Mouse (Mus musculus) WW6 (cell line): Measurements from ENCODE around the gene Mrpl44.
A peak's percentile ranks its signal among the peaks of the same experiment; 100 is the strongest.

Experiments
- DNase-seq: peaks from one replicate; pipeline ENCODE4 v3.0.0-alpha.2; 2013; ENCODE audit warnings: low read depth, low spot score

The Mrpl44 gene

DNA sequence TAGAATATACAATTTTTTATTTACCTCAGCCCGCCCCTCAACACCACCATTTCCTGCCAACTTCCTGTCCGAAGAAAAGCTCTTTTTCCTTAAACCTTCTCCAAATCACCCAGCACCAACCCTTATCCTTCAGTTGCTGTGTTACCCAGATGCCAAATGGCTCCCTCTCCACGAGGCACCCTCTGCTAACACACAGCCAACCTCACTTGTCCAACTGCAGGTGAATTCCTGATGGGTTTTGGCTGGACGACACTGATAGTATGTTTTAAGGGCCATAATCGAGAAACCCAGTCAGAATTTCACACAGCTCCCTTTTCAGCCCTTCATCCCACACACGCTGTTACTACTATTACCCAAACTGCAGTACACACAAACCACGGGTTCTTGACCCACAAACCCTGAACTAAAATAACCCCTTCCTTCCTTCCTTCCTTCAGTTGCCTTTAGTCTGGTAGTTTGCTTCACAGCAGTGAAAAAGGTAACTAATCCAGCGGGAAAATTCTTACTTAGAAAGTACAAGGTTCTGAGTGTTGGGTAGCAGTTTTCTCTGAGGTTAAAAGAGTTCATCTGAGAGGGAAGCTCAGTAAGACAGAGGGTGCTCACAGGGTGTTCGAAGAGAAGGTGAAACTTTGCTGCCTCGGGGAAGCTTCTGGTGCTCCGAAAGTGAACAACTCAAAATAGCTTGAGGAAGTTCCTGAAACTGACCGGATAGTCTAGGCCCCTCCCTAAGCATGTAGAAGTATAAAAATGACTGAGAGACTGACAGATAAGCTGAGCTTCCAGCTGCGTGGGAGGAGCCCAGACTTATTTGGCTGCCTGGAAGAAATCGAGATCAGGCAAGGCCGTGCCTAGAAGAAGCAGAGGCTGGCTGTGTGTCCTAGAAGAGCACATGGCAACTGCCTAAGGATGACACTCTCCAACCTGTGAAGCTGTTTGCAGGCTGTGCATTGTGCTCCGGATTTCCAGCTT, 13.3 kb upstream of the Mrpl44 start:
- no peak for DNase-seq

- no peak for DNase-seq
Measured at GRCm38 (mm10) chr1:79764031-79764430, 11.8 kb upstream of the Mrpl44 start.

GRCm38 (mm10) chr1:79764483-79764882, 11.3 kb upstream of the Mrpl44 start:
- DNase-seq, result no peak

DNA sequence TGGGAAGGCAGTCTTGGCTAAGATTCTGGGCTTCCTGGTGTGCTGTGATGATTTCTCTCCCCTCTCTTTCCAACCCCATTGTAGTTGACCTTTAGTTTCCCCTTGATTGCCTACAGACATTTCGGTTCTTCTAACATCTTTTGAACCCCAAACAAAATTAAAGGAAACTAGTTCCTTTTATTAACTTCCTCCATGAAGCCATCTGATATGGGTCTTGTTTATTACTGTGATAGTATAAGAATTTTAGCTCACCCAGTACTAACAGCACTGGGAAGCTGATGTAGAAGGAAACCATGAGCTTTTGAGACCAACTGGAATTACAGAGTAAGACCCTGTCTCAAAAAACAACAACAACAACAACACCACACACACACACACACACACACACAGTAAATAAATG, 7.6 kb upstream of the Mrpl44 start:
- no peak for DNase-seq

DNA sequence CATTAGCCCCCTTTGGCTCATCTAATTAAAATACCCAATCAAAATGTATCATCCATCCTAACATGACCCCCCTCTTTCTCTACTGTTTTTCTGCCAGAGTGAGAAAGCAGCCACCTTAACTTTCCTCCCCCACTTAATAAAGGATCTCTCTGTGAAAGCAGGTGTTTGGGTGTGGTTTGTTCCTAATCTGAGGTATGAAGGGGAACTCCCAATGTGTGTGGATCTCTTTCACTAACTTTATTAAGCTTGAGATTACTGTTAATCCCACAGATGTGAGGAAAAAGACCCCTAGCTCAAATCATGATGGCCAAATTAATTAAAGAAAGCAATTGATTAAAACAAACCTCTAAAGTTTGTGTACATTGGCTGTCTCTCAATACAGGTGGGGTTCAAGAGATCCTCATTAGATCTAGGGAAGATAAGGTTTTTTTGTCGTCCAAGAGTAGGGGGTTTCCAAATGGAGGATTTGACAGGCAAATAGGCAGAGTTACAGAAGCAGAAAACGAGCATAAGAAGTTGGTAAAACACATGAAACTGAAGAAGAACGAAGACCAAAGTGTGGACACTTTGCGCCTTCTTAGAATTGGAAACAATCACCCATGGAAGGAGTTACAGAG, 1.5 kb upstream of the Mrpl44 start:
- no peak for DNase-seq

DNA sequence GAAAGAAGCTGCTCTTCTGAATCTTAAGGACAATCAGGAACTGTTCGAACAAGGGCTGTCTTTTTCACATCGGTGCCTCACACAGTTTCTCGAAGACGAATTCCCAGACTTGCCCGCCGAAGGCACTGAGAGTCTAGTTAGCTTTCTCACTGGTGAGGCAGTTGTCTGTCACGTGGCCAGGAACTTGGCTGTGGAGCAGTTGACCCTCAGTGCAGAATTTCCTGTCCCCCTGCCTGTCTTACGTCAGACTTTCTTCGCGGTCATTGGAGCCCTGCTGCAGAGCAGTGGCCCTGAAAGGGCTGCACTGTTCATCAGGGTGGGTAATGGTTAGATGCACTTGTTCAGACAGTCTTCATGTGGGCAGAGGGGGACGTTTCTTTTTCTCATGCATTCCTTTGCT, 2.2 kb downstream of the Mrpl44 start:
- DNase-seq, result no peak

DNA sequence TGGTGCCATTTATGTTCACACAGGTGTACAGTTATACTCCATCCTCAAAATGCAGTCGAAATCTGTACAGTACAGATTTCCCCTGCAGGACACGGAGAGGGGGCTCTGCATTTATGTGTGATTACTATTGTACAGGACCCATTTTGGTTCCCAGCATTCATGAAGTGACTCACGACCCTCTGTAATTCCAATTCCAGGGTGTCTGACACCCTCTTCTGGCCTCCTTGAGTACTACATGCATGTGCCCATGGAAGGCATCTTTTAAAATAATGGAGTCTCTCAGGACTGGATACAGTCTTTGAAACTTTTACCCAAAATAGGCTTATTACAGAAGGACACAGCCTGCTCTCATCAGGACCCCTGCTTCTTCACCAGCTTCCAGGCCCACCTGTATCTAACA, 6.6 kb downstream of the Mrpl44 start:
- peak; percentile 18 for DNase-seq

DNA sequence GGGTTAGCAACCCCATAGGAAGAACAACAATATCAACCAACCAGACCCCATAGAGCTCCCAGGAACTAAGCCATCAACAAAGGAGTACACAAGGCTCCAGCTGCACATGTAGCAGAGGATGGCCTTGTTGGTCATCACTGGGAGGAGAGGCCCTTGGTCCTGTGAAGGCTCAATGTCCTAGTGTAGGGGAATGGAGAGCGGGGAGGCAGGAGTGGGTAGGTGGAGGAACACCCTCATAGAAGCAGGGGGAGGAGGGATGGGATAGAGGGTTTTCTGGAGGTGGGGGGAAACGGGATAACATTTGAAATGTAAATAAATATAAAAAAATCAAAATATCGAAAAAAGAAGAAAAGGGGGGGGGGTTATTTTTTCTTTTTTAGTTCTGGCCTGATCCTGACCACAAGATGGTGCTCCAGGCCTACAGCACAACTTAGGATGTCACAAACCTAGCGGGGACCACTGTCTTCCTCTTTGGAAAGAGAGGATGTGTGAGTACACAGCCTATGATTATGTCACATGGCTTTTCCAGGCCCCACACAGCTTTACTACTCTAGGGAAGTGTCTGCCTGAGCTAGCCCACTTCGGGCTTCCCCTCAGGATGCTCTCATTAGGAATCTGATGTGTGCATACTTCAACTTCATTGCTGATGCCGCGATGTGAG, 10.6 kb downstream of the Mrpl44 start:
- no peak for DNase-seq

DNA sequence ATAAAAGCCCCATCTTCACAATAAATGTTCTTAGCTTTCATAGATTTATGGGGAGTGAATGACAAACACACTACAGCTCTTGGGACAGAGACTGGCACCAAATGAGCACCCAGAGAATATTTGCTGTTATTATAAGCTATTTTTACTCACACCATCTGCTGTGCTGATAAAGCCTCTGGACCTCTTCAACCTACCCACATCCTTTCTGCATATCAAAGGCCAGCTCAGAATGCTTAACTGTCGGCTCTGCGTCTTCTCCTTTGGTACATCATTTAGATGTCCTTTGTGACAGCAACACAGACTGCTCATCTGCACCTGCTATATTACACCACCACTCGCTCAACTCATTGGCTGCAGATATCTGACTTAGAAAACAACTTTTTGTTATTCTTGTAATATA, 21.3 kb downstream of the Mrpl44 start:
- no peak for DNase-seq

GRCm38 (mm10) chr1:79802858-79803427, 27.1 kb downstream of the Mrpl44 start:
- DNase-seq, result no peak

DNA sequence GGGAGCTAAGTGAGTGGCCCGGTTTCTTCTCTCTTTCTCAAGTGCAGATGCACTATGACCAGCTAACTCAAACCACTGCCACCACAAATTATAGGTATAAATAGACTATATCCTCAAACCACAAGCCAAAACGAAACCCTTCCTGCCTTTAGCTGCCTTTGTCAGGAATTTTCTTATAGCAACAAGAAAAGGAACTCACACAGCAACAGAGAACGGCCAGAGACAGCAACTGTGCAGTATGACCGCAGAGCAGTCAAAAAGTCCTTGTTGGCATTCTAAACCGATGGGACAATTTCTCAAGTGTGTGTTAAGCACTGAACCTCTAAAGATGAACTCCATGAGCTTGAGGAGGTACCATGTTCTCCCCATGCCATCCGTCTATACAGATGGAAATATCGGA, 27.8 kb downstream of the Mrpl44 start:
- no peak for DNase-seq

GRCm38 (mm10) chr1:79806865-79807264, 31.0 kb downstream of the Mrpl44 start:
- no peak for DNase-seq

- DNase-seq, result no peak
Measured at GRCm38 (mm10) chr1:79809447-79809846, 33.6 kb downstream of the Mrpl44 start.

DNA sequence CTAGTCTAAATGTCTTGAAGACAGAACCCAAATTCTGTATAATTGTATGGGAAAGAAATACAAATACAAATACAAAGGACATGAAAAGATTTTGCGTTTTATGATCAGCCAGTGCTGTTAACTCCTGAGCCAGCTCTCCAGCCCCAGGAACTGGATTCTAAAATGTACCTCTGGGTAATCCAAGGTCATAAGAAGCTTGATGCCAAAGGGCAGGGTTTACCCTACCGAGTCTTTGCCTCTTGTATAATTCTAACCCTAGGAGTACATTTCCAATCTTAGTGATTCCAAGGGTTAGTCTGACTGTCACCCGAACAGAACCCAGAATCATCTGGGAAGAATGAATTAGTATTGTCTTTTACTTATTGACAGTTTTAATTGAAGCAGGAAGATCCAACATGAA, 39.6 kb downstream of the Mrpl44 start:
- no peak for DNase-seq

DNA sequence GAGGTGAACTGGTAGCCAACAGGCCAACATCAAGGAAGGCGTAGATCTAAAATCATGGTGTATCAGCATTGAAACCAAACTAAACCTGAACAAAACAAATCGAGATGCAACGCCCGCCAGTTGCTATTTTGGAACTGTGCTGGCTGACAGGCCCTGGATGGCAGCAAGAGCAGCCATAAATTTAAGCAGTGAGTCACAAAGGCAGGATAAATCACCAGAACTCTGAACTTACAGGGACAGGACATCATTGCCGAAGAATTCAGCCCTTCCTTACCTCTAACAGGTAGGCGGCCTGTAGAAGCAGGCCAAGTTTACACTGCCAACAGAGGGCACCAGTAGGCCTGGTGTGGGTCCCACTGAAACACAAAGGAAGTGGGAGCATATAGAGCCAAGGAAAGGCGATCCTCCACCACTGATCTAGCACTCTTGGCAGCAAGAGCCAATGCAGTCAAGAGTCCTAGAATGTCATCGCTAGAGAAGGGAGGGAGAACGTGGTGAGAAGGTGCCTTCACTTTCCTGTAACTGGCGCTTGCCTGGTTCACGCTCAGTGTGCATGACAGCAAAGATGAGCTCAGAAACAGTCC, 43.6 kb downstream of the Mrpl44 start:
- DNase-seq, result no peak

DNA sequence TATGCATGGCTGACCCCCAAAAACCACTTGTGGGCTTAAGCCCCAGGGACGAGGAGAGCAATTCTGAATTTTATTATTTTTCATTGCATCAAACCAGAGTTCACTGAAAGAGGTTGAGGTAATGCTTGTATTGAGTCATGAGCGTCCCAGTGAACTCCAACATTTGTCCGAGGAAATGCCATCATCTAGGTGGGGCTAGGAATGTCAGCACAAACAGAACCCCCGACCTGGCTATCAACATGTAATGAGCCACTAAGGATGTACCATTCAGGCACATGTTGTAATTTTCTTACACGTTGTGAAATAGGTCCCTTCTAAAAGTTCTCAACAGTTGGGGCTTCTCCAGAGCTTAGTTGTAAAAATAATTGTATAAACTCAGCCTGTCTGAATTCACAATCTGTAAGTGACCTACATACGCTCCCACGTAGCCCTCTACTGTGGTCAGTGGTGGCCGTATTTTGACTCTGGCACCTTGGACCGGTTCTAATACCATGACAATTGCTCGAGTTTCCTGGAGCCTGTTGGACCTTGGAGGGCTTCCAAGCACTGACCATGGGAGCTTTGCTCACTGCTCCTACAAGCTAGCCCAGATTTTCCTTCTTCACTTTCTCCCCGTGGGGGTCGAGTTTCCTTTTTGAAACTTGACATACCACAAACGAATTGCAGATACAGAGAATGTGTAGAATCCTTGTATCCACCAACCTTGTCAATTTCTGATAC, 47.1 kb downstream of the Mrpl44 start:
- no peak for DNase-seq

- no peak for DNase-seq
Measured at GRCm38 (mm10) chr1:79823951-79824633, 48.3 kb downstream of the Mrpl44 start.
